Mouse (Mus musculus): ENCODE data around the gene Phgdh.

DNA sequence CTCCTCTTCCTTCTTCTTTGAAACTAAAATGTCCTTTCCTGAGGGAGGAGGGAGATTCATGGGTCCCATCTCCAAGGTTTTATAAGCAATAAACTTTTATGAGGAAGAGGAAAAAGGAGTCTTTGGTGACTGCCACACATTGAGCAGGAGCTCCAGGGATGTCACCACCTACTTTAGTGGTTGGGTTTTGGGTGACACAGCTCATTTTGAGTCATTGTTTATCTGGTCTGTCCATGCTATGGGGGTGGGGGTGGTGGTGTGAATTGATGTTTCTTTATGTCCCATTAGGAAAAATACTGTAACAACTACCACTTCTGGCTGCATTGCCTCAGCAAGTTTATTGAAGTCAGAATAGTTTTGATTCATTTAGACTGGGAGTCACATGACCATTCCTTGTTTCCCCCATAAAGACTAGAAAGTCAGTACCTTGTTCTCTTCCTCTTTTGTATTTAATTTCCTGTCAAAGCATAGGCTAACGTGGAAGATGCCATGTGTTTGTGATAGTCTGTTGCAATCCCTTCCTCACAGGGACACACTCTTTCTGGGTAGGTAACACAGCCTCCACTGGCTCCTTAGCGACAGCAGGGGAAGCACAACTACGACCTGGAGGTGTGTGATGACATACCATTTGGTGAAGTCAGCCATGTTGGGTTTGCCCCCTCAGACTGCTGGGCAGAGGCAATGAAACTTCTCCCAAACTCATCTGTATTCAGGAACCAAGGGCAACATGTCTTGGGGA lies 17.0 kb upstream of the Phgdh start:
- TF ChIP-seq CTCF (IDR thresholded peaks at IDR 0.05; ENCODE audit: low read depth, low read length), result no peak
- TF ChIP-seq POLR2A (IDR thresholded peaks at IDR 0.05; ENCODE audit: insufficient read depth, low read length), result no peak

Data from ES-Bruce4 (cell line).